In the genomic region with DNA sequence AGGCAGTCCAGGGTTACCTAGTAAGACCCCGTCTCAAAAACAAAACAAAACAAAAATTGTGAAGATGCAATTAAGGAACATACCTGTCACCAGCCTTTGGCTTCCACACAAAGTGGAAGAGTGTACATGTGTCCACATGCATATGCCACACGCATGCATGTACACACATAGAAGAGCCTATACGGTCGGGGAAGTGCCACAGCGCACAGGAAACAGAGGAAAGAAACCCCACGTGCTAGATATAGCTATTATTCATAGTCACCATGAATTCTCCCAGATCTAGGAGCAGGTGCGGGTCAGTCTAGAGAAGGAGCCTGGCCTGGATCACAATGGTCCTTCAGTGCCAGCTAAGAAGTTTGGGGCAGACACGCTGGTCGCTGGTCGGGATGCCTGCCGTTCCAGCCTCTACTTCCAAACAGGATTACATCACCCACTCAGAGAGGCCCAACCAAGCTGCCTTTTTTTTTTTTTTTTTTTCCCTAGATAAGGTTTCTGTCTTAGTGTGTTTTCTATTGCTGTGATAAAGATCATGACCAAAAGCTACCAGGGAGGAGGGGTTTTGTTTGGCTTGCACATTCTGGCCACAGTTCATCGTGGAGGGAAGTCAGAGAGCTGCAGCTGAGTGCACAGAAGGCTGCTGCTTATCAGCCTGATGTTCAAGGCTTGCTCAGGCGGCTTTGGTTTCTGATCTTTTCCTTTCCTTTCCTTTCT, we compare ENCODE assay signal across 11 mouse cellular contexts. TPM values are rescaled to one million over a fixed set of nuclear protein-coding genes. Genes with fewer than 3 reads are reported as not detected.
A peak's percentile ranks its signal among the peaks of the same experiment; 100 is the strongest.
DNase-seq lines count a peak whose midpoint lies in the region; ATAC-seq and TF ChIP-seq lines count a peak whose summit lies in the region.
"Had no signal": no experiment of that assay in that cellular context is flagged by ENCODE, and none has a peak within 500 bp of the region (broad histone marks: within the 10 kb centered on the region; RNA-seq: fewer than 3 reads in every experiment).

No protein-coding gene starts in this region.

- H3K27ac ChIP-seq in stomach, embryonic 14.5 days (ENCODE audit: low read length): 0 out of 2 replicates have a peak overlapping the region, but pooled peaks have one; percentile 39
- H3K27ac ChIP-seq in stomach, postnatal 0 days (replicated peaks): no peak overlapping the region
- peak overlapping the region; percentile 63 for H3K27ac ChIP-seq in intestine, embryonic 16.5 days (ENCODE audit: low read length)
- H3K27ac ChIP-seq: forebrain, embryonic 12.5 days; hindbrain, embryonic 15.5 days had no signal

- peak; percentile 75 for ATAC-seq in stomach, embryonic 14.5 days (ENCODE audit: insufficient number of reproducible peaks, insufficient read depth, low FRiP score, low read depth)
- ATAC-seq in stomach, postnatal 0 days (ENCODE audit: low FRiP score, low TSS enrichment): no peak
- ATAC-seq in intestine, embryonic 16.5 days: peak; percentile 75

- no peaks in the 10 kb centered on the region for H3K9me3 ChIP-seq in stomach, embryonic 14.5 days (ENCODE audit: control insufficient read depth, low read depth, low read length)
- H3K9me3 ChIP-seq in stomach, postnatal 0 days (ENCODE audit: control insufficient read depth, low read length): no peaks in the 10 kb centered on the region
- H3K9me3 ChIP-seq in intestine, embryonic 16.5 days (ENCODE audit: control insufficient read depth, low read length): no peaks in the 10 kb centered on the region
- H3K9me3 ChIP-seq: forebrain, embryonic 12.5 days; hindbrain, embryonic 15.5 days had no signal

- no peak overlapping the region for H3K9ac ChIP-seq in stomach, embryonic 14.5 days (replicated peaks; ENCODE audit: low read depth, low read length)
- H3K9ac ChIP-seq in stomach, postnatal 0 days (ENCODE audit: low read length): no peak overlapping the region
- H3K9ac ChIP-seq in intestine, embryonic 16.5 days (ENCODE audit: low read depth, low read length): no peak overlapping the region
- H3K9ac ChIP-seq: forebrain, embryonic 12.5 days; hindbrain, embryonic 15.5 days had no signal

- H3K4me3 ChIP-seq in stomach, embryonic 14.5 days (ENCODE audit: low read depth, low read length): no peak overlapping the region
- H3K4me3 ChIP-seq in stomach, postnatal 0 days (ENCODE audit: low read depth, low read length): no peak overlapping the region
- no peak overlapping the region for H3K4me3 ChIP-seq in intestine, embryonic 16.5 days (ENCODE audit: low read length)
- H3K4me3 ChIP-seq: forebrain, embryonic 12.5 days; hindbrain, embryonic 15.5 days had no signal

- no peak overlapping the region for H3K4me2 ChIP-seq in stomach, embryonic 14.5 days (replicated peaks; ENCODE audit: low read depth, low read length)
- H3K4me2 ChIP-seq in stomach, postnatal 0 days (replicated peaks; ENCODE audit: low read depth): no peak overlapping the region
- 0 out of 2 replicates have a peak overlapping the region, but pooled peaks have one; percentile 12 for H3K4me2 ChIP-seq in intestine, embryonic 16.5 days (ENCODE audit: low read depth, low read length)
- H3K4me2 ChIP-seq: forebrain, embryonic 12.5 days; hindbrain, embryonic 15.5 days had no signal

- TF ChIP-seq CTCF in stomach, postnatal 0 days (IDR thresholded peaks at IDR 0.05; ENCODE audit: low read depth): no peak

- no peaks in the 10 kb centered on the region for H3K36me3 ChIP-seq in stomach, embryonic 14.5 days (ENCODE audit: control insufficient read depth, insufficient read depth, low read length)
- no peaks in the 10 kb centered on the region for H3K36me3 ChIP-seq in stomach, postnatal 0 days (ENCODE audit: control insufficient read depth, insufficient read depth, low read length)
- H3K36me3 ChIP-seq in intestine, embryonic 16.5 days (ENCODE audit: control insufficient read depth, insufficient read depth, low read length): no peaks in the 10 kb centered on the region
- H3K36me3 ChIP-seq: forebrain, embryonic 12.5 days; hindbrain, embryonic 15.5 days had no signal

- DNase-seq in adrenal gland, adult (ENCODE audit: inconsistent age in 2 of 2, low spot score in 1 of 2): peak; percentile 27 to 53
- no peak for DNase-seq in adrenal gland, adult 8-10 months
- DNase-seq in stomach, postnatal 0 days (ENCODE audit: low spot score): no peak
- peak; percentile 58 for DNase-seq in naive thymus-derived CD4-positive, alpha-beta T cell, adult 2 months (ENCODE audit: low read depth)
- no peak for DNase-seq in layer of hippocampus, postnatal 25 days (ENCODE audit: extremely low spot score in 1 of 2, low spot score in 1 of 2)
- DNase-seq in ovary, postnatal 14 days (ENCODE audit: low spot score): no peak
- DNase-seq: cerebellum, postnatal 14 days had no signal

- no peak for TF ChIP-seq EP300 in stomach, postnatal 0 days (optimal IDR thresholded peaks at IDR 0.05)

- H3K27me3 ChIP-seq in stomach, embryonic 14.5 days (ENCODE audit: control insufficient read depth, insufficient read depth, low read length): no peaks in the 10 kb centered on the region
- H3K27me3 ChIP-seq in stomach, postnatal 0 days (ENCODE audit: control insufficient read depth, insufficient read depth, low read length): no peaks in the 10 kb centered on the region
- no peaks in the 10 kb centered on the region for H3K27me3 ChIP-seq in intestine, embryonic 16.5 days (replicated peaks; ENCODE audit: control insufficient read depth, insufficient read depth, low read length)
- H3K27me3 ChIP-seq: forebrain, embryonic 12.5 days; hindbrain, embryonic 15.5 days had no signal

- H3K4me1 ChIP-seq in stomach, embryonic 14.5 days (ENCODE audit: control insufficient read depth, insufficient read depth, low read length): no peaks in the 10 kb centered on the region
- no peaks in the 10 kb centered on the region for H3K4me1 ChIP-seq in stomach, postnatal 0 days (replicated peaks; ENCODE audit: control insufficient read depth, insufficient read depth)
- H3K4me1 ChIP-seq in intestine, embryonic 16.5 days (ENCODE audit: control insufficient read depth, insufficient read depth, low read length): no peaks in the 10 kb centered on the region; the same call in 1 of the 2 replicates
- H3K4me1 ChIP-seq: forebrain, embryonic 12.5 days; hindbrain, embryonic 15.5 days had no signal

- WGBS in stomach, embryonic 14.5 days: 54% methylated on average over 13 of the region's 13 CpGs
- WGBS in stomach, postnatal 0 days: 43% methylated on average over 13 of the region's 13 CpGs
- WGBS in intestine, embryonic 16.5 days: 50% methylated on average over 13 of the region's 13 CpGs

RNA-seq across cellular contexts. Expression of a gene that starts 11.5 kb away (rescaled TPM):
- total RNA-seq in adrenal gland, adult 8-10 months (2022): 100 to 1,000 TPM; 215 to 303 (median 258) TPM
- polyA plus RNA-seq in stomach, embryonic 14.5 days (2014; fragmentation: Nextera tagmentation; extraction: Ambion mirVana): 178 and 184 TPM in 2 replicates
- polyA plus RNA-seq in stomach, postnatal 0 days (2015; fragmentation: Nextera tagmentation; extraction: Ambion mirVana): 63.0 and 81.9 TPM in 2 replicates
- polyA plus RNA-seq in intestine, embryonic 16.5 days (2015; fragmentation: Nextera tagmentation; extraction: Ambion mirVana): 86.7 and 91.5 TPM in 2 replicates
- total RNA-seq in layer of hippocampus, postnatal 25 days (2021): 100 to 1,000 TPM; 216 to 223 TPM

Comparison
In these comparisons a context has a peak if more than half of its experiments do, and no peak if none do; other contexts are left out.
1. DNase-seq: peak in adrenal gland, adult (2 of 2) and naive thymus-derived CD4-positive, alpha-beta T cell, adult 2 months (single experiment); none in adrenal gland, adult 8-10 months (single experiment), stomach, postnatal 0 days (single experiment), layer of hippocampus, postnatal 25 days (0 of 2) and ovary, postnatal 14 days (single experiment).